Mouse (Mus musculus) WW6 (cell line): ENCODE data around the gene Cdk17.

Experiments
- DNase-seq: peaks from one replicate; pipeline ENCODE4 v3.0.0-alpha.2; 2013; ENCODE audit warnings: low read depth, low spot score

Cdk17 gene

GRCm38 (mm10) chr10:93282526-93282964 is 121.9 kb downstream of the Cdk17 start:
- no peak for DNase-seq

GRCm38 (mm10) chr10:93283258-93283657 is 122.6 kb downstream of the Cdk17 start:
- no peak for DNase-seq

- no peak for DNase-seq
Observed at GRCm38 (mm10) chr10:93285489-93285888, 124.8 kb downstream of the Cdk17 start.

GRCm38 (mm10) chr10:93287551-93288145 is 127.0 kb downstream of the Cdk17 start:
- no peak for DNase-seq

- no peak for DNase-seq
Observed at GRCm38 (mm10) chr10:93288336-93288735, 127.7 kb downstream of the Cdk17 start.

- no peak for DNase-seq
Observed at GRCm38 (mm10) chr10:93289404-93289803, 128.7 kb downstream of the Cdk17 start.

GRCm38 (mm10) chr10:93291352-93291751 is 130.7 kb downstream of the Cdk17 start:
- DNase-seq = no peak

- peak; percentile 65 for DNase-seq
Observed at GRCm38 (mm10) chr10:93291843-93292242, 131.2 kb downstream of the Cdk17 start.

GRCm38 (mm10) chr10:93293621-93294020 is 132.9 kb downstream of the Cdk17 start:
- no peak for DNase-seq

GRCm38 (mm10) chr10:93294547-93295219 is 134.0 kb downstream of the Cdk17 start:
- no peak for DNase-seq

GRCm38 (mm10) chr10:93297774-93298173 is 137.1 kb downstream of the Cdk17 start:
- DNase-seq = no peak

- DNase-seq = no peak
Observed at GRCm38 (mm10) chr10:93298208-93298607, 137.5 kb downstream of the Cdk17 start.

- no peak for DNase-seq
Observed at GRCm38 (mm10) chr10:93301831-93302230, 141.2 kb downstream of the Cdk17 start.

GRCm38 (mm10) chr10:93303231-93303630 is 142.6 kb downstream of the Cdk17 start:
- DNase-seq = no peak

GRCm38 (mm10) chr10:93305946-93306345 is 145.3 kb downstream of the Cdk17 start:
- DNase-seq = no peak

- no peak for DNase-seq
Observed at GRCm38 (mm10) chr10:93306367-93306766, 145.7 kb downstream of the Cdk17 start.

- DNase-seq = no peak
Observed at GRCm38 (mm10) chr10:93309131-93309933, 148.7 kb downstream of the Cdk17 start.

- DNase-seq = no peak
Observed at GRCm38 (mm10) chr10:93309934-93310621, 149.4 kb downstream of the Cdk17 start.

- no peak for DNase-seq
Observed at GRCm38 (mm10) chr10:93310721-93311411, 150.2 kb downstream of the Cdk17 start, which contains the start of gene Elk3. Gene Elk3 (minus strand): TSS chr10:93311135.

- no peak for DNase-seq
Observed at GRCm38 (mm10) chr10:93311576-93311975, 150.9 kb downstream of the Cdk17 start.
